Mouse (Mus musculus) limb, embryonic 11.5 days (tissue): Measurements from ENCODE around the gene Krtap9-5. TPM values are rescaled to one million over a fixed set of nuclear protein-coding genes. Genes with fewer than 3 reads are reported as not detected.

Experiments
- ATAC-seq: fragments of 200-750 bp; cut with Nextera tagmentation; 2 replicates; pipeline ENCODE4 v1.8.0; 2017; ENCODE audit warnings: low read depth; ENCODE audit not compliant: insufficient number of reproducible peaks, low FRiP score, low TSS enrichment
- DNase-seq: peaks from one replicate; pipeline ENCODE4 v3.0.0-alpha.2; 2015; ENCODE audit warnings: low spot score
- H3K27ac ChIP-seq: fragments of 300-500 bp; sonication (generic); replicated peaks from 2 replicates; pipeline ENCODE4 v1.5.1; 2014; ENCODE audit warnings: low read depth, mild to moderate bottlenecking, low read length
- H3K27me3 ChIP-seq: fragments of 300-500 bp; sonication (generic); 2 replicates; pipeline ENCODE4 v1.6.1; 2014; ENCODE audit warnings: mild to moderate bottlenecking, low read length, mixed read lengths; ENCODE audit not compliant: control insufficient read depth, insufficient read depth
- H3K36me3 ChIP-seq: fragments of 300-500 bp; sonication (generic); 2 replicates; pipeline ENCODE4 v1.6.1; 2014; ENCODE audit warnings: mild to moderate bottlenecking, low read length, moderate library complexity, mixed read lengths; ENCODE audit not compliant: control insufficient read depth, insufficient read depth
- H3K4me1 ChIP-seq: fragments of 300-500 bp; sonication (generic); 2 replicates; pipeline ENCODE4 v1.6.1; 2014; ENCODE audit warnings: low read length, mixed read lengths; ENCODE audit not compliant: control insufficient read depth, insufficient read depth
- H3K4me2 ChIP-seq: fragments of 300-500 bp; sonication (generic); 2 replicates; pipeline ENCODE4 v1.6.1; 2014; ENCODE audit warnings: low read depth, mild to moderate bottlenecking, moderate library complexity; ENCODE audit not compliant: severe bottlenecking
- H3K4me3 ChIP-seq: fragments of 300-500 bp; sonication (generic); 2 replicates; pipeline ENCODE4 v1.5.1; 2014; ENCODE audit warnings: low read depth, low read length
- H3K9ac ChIP-seq: fragments of 300-500 bp; sonication (generic); 2 replicates; pipeline ENCODE4 v1.6.1; 2014; ENCODE audit warnings: mild to moderate bottlenecking, low read length
- H3K9me3 ChIP-seq: fragments of 300-500 bp; sonication (generic); 2 replicates; pipeline ENCODE4 v1.6.1; 2016; ENCODE audit warnings: low read length; ENCODE audit not compliant: control insufficient read depth
- WGBS: fragments of 180-500 bp; shearing (Covaris S2); extraction: QIAGEN DNeasy Blood & Tissue Kit; methylation state at CpG from one replicate; pipeline ENCODE4 v1.1.7; 2014; 5-methylcytosine and 5-hydroxymethylcytosine counted together
- polyA plus RNA-seq: library from polyadenylated mRNA; unstranded; fragments of >200 nt; fragmentation: Nextera tagmentation; extraction: Ambion mirVana; gene quantifications from 2 replicates; pipeline ENCODE4 v1.2.1, GENCODE M21; 2014

The Krtap9-5 gene
- polyA plus RNA-seq, 1 experiment from 2014 or later: not detected

- H3K27ac ChIP-seq: no peak overlapping the region
- H3K4me1 ChIP-seq: no peaks in the 10 kb centered on the region
- no peaks in the 10 kb centered on the region for H3K36me3 ChIP-seq
- DNase-seq: no peak
- no peak for ATAC-seq
- H3K27me3 ChIP-seq: no peaks in the 10 kb centered on the region
- H3K4me2 ChIP-seq: no peak overlapping the region
- H3K9me3 ChIP-seq: no peaks in the 10 kb centered on the region
- H3K9ac ChIP-seq: no peak overlapping the region
- WGBS: 96% methylated on average over 1 of the region's 1 CpGs
- H3K4me3 ChIP-seq: no peak overlapping the region
Observed at GRCm38 (mm10) chr11:99983442-99983841, 35.2 kb downstream of the Krtap9-5 start.

- Histone ChIP-seq H3K36me3 (no peaks in the 10 kb centered on the region), H3K27ac (no peak overlapping the region), H3K4me1 (no peaks in the 10 kb centered on the region), H3K9ac (no peak overlapping the region), H3K9me3 (no peaks in the 10 kb centered on the region), H3K4me3 (no peak overlapping the region), H3K27me3 (no peaks in the 10 kb centered on the region), H3K4me2 (no peak overlapping the region)
- WGBS: 80% methylated on average over 20 of the region's 20 CpGs
- ATAC-seq (no peak), DNase-seq (no peak)
Observed at GRCm38 (mm10) chr11:99985291-99986092, 37.2 kb downstream of the Krtap9-5 start.

- H3K4me1 ChIP-seq: no peaks in the 10 kb centered on the region
- H3K27me3 ChIP-seq: no peaks in the 10 kb centered on the region
- no peaks in the 10 kb centered on the region for H3K9me3 ChIP-seq
- H3K9ac ChIP-seq: no peak within 1 kb of the TSS
- ATAC-seq (no peak), DNase-seq (no peak)
- H3K4me3 ChIP-seq: no peak within 1 kb of the TSS
- H3K36me3 ChIP-seq: no peaks in the 10 kb centered on the region
- 75% methylated on average over 8 of the region's 8 CpGs for WGBS
- H3K27ac ChIP-seq: no peak within 1 kb of the TSS
- H3K4me2 ChIP-seq: no peak within 1 kb of the TSS
Observed at GRCm38 (mm10) chr11:99986180-99986647, 37.9 kb downstream of the Krtap9-5 start, which contains the start of gene Krtap16-1. Krtap16-1 (minus strand) TSS chr11:99986597.

GRCm38 (mm10) chr11:99988530-99988929, 40.3 kb downstream of the Krtap9-5 start:
- 94% methylated on average over 3 of the region's 3 CpGs for WGBS
- Histone ChIP-seq H3K36me3 (no peaks in the 10 kb centered on the region), H3K4me1 (peaks cover under 1% of the 10 kb centered on the region; the same call in 1 of the 2 replicates), H3K27me3 (0 out of 2 replicates have a peak, but pooled peaks cover 4% of the 10 kb centered on the region), H3K9me3 (no peaks in the 10 kb centered on the region), H3K27ac (no peak overlapping the region), H3K4me2 (no peak overlapping the region), H3K4me3 (no peak overlapping the region), H3K9ac (no peak overlapping the region)
- no peak for ATAC-seq
- no peak for DNase-seq

- H3K36me3 ChIP-seq: no peaks in the 10 kb centered on the region
- WGBS: 86% methylated on average over 6 of the region's 6 CpGs
- H3K9me3 ChIP-seq: no peaks in the 10 kb centered on the region
- no peak overlapping the region for H3K9ac ChIP-seq
- peaks cover 9% of the 10 kb centered on the region; the same call in 1 of the 2 replicates for H3K27me3 ChIP-seq
- no peak overlapping the region for H3K4me2 ChIP-seq
- H3K27ac ChIP-seq: no peak overlapping the region
- DNase-seq (no peak), ATAC-seq (no peak)
- H3K4me1 ChIP-seq: peaks cover 3% of the 10 kb centered on the region; the same call in 1 of the 2 replicates
- H3K4me3 ChIP-seq: no peak overlapping the region
Observed at GRCm38 (mm10) chr11:99989881-99990405, 41.7 kb downstream of the Krtap9-5 start.

- H3K27me3 ChIP-seq: peaks cover 9% of the 10 kb centered on the region; the same call in 1 of the 2 replicates
- 91% methylated on average over 3 of the region's 3 CpGs for WGBS
Observed at GRCm38 (mm10) chr11:99990571-99990970, 42.3 kb downstream of the Krtap9-5 start.

GRCm38 (mm10) chr11:99993620-99994383, 45.5 kb downstream of the Krtap9-5 start, which contains the start of gene Krtap17-1:
Krtap17-1 (minus strand) TSS chr11:99993994.
- Histone ChIP-seq H3K4me3 (no peak within 1 kb of the TSS), H3K27ac (no peak within 1 kb of the TSS), H3K36me3 (no peaks in the 10 kb centered on the region), H3K27me3 (peaks cover 9% of the 10 kb centered on the region; the same call in 1 of the 2 replicates), H3K4me1 (peaks cover 3% of the 10 kb centered on the region; the same call in 1 of the 2 replicates), H3K9ac (no peak within 1 kb of the TSS), H3K4me2 (peak within 1 kb of the TSS; percentile 41), H3K9me3 (no peaks in the 10 kb centered on the region)
- DNase-seq (peak; percentile 29), ATAC-seq (no peak)
- WGBS: 24% methylated on average over 26 of the region's 26 CpGs

More at GRCm38 (mm10) chr11:99990571-99990970, 42.3 kb downstream of the Krtap9-5 start:
- H3K9me3 ChIP-seq: no peaks in the 10 kb centered on the region
- H3K4me2 ChIP-seq: no peak overlapping the region
- H3K27ac ChIP-seq: no peak overlapping the region
- H3K36me3 ChIP-seq: no peaks in the 10 kb centered on the region
- ATAC-seq (no peak), DNase-seq (no peak)
- no peak overlapping the region for H3K4me3 ChIP-seq
- no peak overlapping the region for H3K9ac ChIP-seq
- H3K4me1 ChIP-seq: peaks cover 3% of the 10 kb centered on the region; the same call in 1 of the 2 replicates

GRCm38 (mm10) chr11:99994384-99994661, 46.0 kb downstream of the Krtap9-5 start:
- Histone ChIP-seq H3K4me2 (no peak overlapping the region), H3K4me3 (no peak overlapping the region), H3K9ac (no peak overlapping the region), H3K27me3 (peaks cover 9% of the 10 kb centered on the region; the same call in 1 of the 2 replicates), H3K9me3 (no peaks in the 10 kb centered on the region), H3K4me1 (peaks cover 3% of the 10 kb centered on the region; the same call in 1 of the 2 replicates), H3K27ac (no peak overlapping the region), H3K36me3 (no peaks in the 10 kb centered on the region)
- 56% methylated on average over 4 of the region's 4 CpGs for WGBS
- no peak for DNase-seq
- no peak for ATAC-seq
